Mouse (Mus musculus) embryonic fibroblast, embryonic 13.5 days (primary cell): Measurements from ENCODE around the gene Adamtsl1.

ENCODE experiments used
- CTCF ChIP-seq: IDR thresholded peaks from 2 replicates; pipeline ENCODE4 v1.5.1; 2011; ENCODE audit warnings: mild to moderate bottlenecking, control low read depth, low read length, moderate library complexity, borderline replicate concordance; ENCODE audit not compliant: insufficient read depth
- POLR2A ChIP-seq: IDR thresholded peaks from 2 replicates; pipeline ENCODE4 v1.6.1; 2011; ENCODE audit warnings: low read depth, mild to moderate bottlenecking, control low read depth, low read length, moderate library complexity

GRCm38 (mm10) chr4:85513792-85514191, at the start of gene Adamtsl1:
- TF ChIP-seq POLR2A (no peak), CTCF (no peak)
